Mouse (Mus musculus) erythroblast, embryonic 14.5 days (primary cell): ENCODE measurements around the gene Rps2.

ENCODE experiments used
- GATA1 ChIP-seq: IDR thresholded peaks from 2 replicates; pipeline ENCODE4 v1.6.1; 2012; ENCODE audit warnings: low read length, inconsistent platforms, mixed read lengths
- TAL1 ChIP-seq: IDR thresholded peaks from 3 replicates; pipeline ENCODE4 v1.6.1; 2012; ENCODE audit warnings: low read length, inconsistent platforms, mixed read lengths

DNA sequence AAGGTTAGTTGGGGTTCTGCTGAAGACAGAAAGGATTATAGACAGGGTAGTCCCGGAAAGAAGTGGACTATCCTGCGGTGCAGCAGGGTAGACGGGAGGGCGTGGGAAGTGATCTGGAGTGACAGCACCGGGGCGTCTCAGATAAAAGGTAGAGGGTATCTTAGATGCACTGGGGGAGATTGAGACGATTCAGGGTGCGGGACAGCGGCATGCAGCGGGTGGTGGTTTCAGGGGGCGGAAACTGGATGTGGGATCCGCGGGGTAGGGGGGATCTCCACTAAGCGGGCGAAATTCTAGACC lies 5.9 kb downstream of the Rps2 start:
- peak; percentile 31; the same call in 1 of the 2 replicates for TF ChIP-seq GATA1
- TF ChIP-seq TAL1 = no peak
